Mouse (Mus musculus) urinary bladder, postnatal 10 days (tissue): ENCODE results near the gene Sox30.

Experiments
- DNase-seq: peaks from one replicate; pipeline ENCODE4 v3.0.0; 2022; ENCODE audit warnings: low spot score

The Sox30 gene

GRCm38 (mm10) chr11:45979946-45980892 lies at the start of gene Sox30:
Gene Sox30, plus strand, starts transcription at chr11:45980310.
- no peak for DNase-seq

DNA sequence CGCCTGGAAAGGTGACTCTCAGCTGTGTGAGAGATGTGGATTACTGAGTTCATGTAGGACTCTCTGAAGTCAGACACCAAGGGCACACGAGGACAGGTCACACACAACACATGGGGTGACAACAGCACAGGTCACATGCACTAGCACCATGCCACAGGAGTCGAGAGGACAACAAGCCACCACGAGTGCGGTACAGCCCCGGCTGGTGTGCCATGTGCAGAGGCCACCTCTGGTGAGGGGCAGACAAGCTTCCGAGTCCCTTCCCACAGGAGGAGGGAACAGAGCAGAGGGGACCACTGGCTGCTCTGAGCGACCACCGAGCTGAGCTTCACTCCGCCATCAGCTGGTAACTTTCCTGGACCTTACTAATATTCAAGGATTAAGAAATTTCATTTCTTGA lies 47.3 kb upstream of the Sox30 start:
- DNase-seq: no peak

- DNase-seq: no peak
Observed at GRCm38 (mm10) chr11:45937478-45937877, 42.6 kb upstream of the Sox30 start.

DNA sequence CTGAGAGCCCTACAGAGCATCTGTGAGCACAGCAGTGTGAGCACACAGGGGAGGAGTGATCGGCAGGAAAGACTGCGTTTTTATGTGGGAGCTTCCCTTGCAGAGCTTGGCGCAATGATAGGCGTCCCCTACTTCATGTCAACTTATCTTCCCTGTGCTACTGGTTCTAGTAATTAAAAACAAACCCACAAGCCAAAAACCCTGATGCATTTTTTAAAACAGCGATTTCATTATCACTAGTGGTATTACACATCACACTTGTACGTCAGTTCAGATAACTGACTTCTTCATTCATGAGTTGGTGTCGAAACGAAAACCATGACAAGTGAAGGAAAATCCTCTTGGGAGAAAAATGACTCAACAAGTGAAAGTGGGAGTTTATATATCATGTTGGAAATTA lies 41.2 kb upstream of the Sox30 start:
- no peak for DNase-seq

GRCm38 (mm10) chr11:45942281-45942680 lies 37.8 kb upstream of the Sox30 start:
- no peak for DNase-seq

- no peak for DNase-seq
Observed at GRCm38 (mm10) chr11:45943108-45943705, 36.9 kb upstream of the Sox30 start.

GRCm38 (mm10) chr11:45943891-45944642 lies 36.0 kb upstream of the Sox30 start:
- no peak for DNase-seq

- peak; percentile 91 for DNase-seq
Observed at GRCm38 (mm10) chr11:45944643-45945156, 35.4 kb upstream of the Sox30 start, which contains the start of gene Lsm11. Gene Lsm11, minus strand, starts transcription at chr11:45944935.

DNA sequence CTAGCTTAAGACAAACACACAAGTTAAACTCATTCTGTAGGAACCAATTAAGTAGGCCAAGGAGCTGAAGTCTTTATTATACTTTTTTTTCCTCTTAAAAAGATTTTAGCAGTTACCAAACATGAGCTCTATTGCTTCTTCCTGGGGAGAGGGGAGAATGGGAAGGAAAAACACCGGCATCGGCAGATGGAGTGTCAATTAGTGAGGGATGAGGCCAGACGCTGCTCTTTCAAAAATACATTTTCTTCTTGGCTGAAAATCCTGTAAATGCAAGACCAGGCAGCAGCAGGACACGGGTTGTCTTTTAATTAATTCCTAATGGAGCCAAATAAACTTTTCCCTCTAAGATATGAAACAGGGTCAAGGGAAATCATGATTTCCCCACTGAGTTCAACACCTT lies 33.3 kb upstream of the Sox30 start:
- DNase-seq: no peak

- no peak for DNase-seq
Observed at GRCm38 (mm10) chr11:45947491-45947890, 32.6 kb upstream of the Sox30 start.

DNA sequence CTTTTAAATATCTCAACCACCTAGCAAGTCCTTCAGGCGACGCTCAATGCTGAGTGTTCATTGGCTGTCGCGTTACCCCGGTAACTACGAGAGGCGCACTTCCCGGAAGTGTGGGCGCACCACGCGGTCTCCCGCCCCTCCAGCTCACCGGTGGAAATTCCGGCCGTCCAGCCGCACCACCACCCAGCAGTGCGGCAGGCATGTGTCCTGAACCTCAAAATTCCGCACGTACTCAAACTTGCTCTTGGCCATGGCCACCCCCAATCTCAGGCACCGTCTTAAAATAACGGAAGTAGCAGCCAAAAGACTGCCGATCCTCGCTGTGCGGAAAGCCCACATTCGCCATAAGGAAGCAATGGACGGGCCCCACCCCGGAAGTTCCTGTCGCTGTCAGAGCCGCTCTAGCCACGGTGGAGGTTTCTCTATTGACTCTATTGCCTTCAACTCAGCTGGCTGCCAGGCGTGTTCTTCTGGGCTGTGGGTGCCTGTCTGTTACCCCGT lies 24.9 kb upstream of the Sox30 start, which contains the start of gene Thg1l:
Gene Thg1l, minus strand, starts transcription at position 368 of the 501 bp plus-strand sequence.
- DNase-seq: peak; percentile 48

DNA sequence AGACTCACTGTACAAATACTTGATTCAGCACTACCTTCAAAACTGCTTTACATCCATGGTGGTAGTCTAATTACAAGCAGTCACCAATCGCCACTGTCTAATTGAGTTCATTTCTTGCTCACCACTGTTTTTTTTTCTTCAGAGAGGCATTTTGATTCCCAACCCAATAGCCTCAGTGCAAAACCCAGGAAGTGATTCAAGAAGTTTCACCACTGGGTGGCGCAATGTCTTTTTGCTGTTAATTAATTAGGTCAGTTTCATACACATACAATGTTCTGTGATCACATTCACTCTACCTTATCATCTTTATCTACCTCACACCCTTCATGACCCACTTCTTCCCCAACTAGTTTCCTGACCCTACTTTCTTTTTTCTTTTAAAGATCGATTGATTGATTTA lies 20.5 kb upstream of the Sox30 start:
- DNase-seq: no peak

DNA sequence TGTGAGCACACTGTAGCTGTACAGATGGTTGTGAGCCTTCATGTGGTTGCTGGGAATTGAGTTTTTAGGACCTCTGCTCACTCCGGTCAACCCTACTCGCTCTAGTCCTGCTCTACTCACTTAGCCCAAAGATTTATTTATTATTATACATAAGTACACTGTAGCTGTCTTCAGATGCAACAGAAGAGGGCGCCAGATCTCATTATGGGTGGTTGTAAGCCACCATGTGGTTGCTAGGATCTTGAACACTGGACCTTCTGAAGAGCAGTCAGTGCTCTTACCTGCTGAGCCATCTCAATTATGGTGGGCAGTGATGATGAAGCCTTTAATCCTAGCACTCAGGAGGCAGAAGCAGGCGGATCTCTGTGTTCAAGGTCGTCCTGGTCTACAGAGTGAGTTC lies 20.1 kb upstream of the Sox30 start:
- no peak for DNase-seq

DNA sequence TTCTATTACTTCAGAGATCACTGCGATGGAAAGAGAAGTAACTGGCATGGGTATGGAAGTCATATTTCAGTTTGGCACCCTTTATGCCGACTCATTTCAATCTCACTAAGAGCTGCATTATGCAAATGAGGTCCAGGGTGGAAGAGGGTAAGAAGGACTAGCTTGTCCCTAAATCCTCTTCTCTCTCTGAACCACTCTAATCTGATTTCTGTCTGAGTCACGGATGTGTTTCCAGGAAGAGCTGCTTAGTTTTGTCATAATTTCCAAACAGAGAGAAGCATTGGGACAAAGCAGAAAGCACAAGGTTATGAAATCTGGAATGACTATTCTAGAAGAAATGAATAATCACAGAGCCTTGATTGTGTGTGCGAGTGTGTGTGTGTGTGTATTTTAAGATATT lies 13.2 kb upstream of the Sox30 start:
- no peak for DNase-seq

DNA sequence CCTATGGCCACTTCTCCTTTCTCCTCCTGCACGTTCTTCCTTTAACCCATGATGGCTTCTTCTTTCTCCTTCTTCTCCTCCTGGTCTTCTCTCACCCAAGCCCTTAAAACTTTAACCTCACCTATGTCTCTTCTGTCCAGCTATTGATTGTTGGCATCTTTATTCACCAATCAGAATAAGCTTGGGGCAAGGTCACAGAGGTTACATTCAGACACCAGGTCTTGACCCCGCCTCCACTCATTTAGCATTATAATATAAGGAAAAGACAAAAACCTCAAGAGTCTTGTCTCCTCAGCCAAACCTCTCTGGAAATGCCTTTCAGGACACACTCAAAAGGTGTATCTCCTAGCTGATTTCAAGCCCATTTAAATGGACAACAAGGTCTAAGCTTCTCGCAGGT lies 11.6 kb upstream of the Sox30 start:
- no peak for DNase-seq

- DNase-seq: no peak
Observed at GRCm38 (mm10) chr11:45973635-45974034, 6.5 kb upstream of the Sox30 start.

- no peak for DNase-seq
Observed at GRCm38 (mm10) chr11:45974466-45974865, 5.6 kb upstream of the Sox30 start.

DNA sequence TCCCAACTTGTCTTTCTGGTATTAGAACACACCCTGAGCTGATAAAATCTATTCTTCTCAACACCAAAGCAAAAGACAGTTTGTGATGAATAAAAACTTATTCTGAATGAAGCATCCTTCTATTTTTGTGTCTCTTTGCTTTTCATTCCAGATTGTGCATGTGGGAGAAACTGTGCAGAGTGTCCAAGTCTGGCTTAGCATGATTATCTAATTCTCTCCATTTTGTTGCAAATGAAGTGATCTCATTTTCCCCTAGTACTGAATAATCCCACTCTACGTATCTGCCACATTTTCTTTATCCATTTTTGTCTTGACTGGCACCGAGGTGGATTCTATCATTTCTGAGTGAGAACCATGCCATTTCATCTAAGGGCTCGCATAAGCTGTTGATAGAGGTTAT lies 4.0 kb upstream of the Sox30 start:
- DNase-seq: no peak

DNA sequence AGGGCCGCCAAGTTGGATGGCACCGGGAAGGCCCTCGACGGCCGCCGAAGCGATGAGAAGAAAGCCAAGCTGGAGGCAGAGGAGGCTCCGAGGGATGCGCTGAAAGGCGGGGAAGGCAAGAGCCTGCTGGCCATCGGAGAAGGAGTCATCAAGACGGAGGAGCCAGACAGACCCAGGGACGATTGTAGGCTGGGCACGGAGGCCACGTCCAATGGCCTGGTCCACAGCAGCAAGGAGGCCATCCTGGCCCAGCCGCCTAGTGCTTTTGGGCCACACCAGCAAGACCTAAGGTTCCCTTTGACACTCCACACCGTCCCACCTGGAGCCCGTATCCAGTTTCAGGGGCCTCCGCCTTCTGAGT lies 763 bp downstream of the Sox30 start:
- DNase-seq: no peak

- DNase-seq: no peak
Observed at GRCm38 (mm10) chr11:45991604-45992003, 11.5 kb downstream of the Sox30 start.

GRCm38 (mm10) chr11:45992087-45992486 lies 12.0 kb downstream of the Sox30 start:
- no peak for DNase-seq

- DNase-seq: no peak
Observed at GRCm38 (mm10) chr11:46016061-46016460, 36.0 kb downstream of the Sox30 start.
